Mouse (Mus musculus) testis, adult 2 months (tissue): Measurements from ENCODE around the gene Cox11.

Source experiments
- CTCF ChIP-seq: fragments of 200-500 bp; IDR thresholded peaks from 2 replicates; pipeline ENCODE4 v1.5.1; 2012; ENCODE audit warnings: low read depth, mild to moderate bottlenecking, inconsistent platforms, low read length, moderate library complexity; ENCODE audit not compliant: control insufficient read depth, insufficient read depth, insufficient replicate concordance
- POLR2A ChIP-seq: fragments of 200-500 bp; IDR thresholded peaks from 2 replicates; pipeline ENCODE4 v1.6.1; 2012; ENCODE audit warnings: low read depth, mild to moderate bottlenecking, inconsistent platforms, low read length, moderate library complexity; ENCODE audit not compliant: control insufficient read depth

GRCm38 (mm10) chr11:90616431-90616830 lies 21.5 kb upstream of the Cox11 start:
- TF ChIP-seq CTCF (no peak), POLR2A (no peak)
